Mouse (Mus musculus) skeletal muscle tissue, adult 2 months (tissue): Measurements from ENCODE around the gene Daam1.

ENCODE experiments used
- DNase-seq: peaks from one replicate; pipeline ENCODE4 v3.0.0-alpha.2; 2012; ENCODE audit warnings: low read depth, low spot score

Gene Daam1

GRCm38 (mm10) chr12:71997364-71997763 lies 166.5 kb downstream of the Daam1 start:
- DNase-seq = peak; percentile 64

- peak; percentile 35 for DNase-seq
Measured at GRCm38 (mm10) chr12:71998653-71999052, 167.8 kb downstream of the Daam1 start.

DNA sequence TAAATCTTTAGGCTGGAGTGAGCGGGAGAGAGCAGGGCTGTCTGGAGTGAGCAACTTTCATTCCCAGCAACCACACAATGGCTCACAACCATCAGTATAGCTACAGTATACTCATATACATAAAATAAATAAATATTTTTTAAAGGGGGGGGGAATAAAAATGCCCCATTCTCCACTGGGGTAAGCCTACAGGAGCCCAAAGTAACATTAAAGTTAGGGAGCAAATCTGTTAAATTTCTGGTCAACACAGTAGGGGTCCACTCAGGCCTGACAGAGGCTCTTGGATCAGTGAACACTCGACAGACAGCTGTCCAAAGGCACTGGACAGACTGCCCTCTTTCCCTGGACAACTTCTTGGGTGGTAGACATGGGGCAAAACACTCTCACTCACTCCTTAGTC lies 168.8 kb downstream of the Daam1 start:
- no peak for DNase-seq

DNA sequence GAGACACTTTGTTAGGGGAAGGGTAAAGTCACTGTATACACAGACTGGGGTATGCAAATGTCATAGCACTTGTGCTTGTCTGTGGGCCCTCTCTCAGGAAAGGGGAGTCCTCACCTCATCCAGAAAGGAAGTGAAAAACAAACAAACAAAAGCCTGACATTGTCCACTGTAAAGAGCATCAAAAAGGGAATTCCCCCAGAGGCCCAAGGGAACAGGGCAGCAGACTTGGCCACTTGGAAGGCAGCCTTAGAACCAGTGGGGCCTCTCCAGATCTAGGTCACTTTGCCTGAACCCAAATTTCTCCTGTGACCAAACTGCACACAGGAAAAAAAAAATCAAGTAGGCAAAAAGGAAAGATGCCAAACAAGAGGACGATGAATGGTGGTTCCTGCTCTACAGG lies 170.9 kb downstream of the Daam1 start:
- DNase-seq = no peak

DNA sequence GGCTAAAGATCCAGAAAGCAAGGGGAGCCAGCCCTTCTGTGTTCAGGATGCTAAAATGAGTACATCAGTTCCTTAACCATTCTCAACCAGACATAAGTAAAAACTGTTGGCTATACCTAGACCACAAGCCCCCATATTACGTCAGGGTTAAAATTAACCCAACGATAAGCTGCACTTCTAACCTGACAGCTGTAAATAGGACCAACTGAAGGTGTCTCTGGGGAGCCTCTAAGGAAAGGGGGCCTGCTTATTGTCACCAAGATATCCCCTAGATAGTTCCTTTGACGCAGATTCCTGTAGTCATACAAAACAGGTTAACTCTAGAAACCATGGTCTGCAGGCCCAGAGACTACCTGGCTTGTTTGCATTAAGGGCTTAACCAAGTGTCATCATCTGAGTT lies 174.4 kb downstream of the Daam1 start:
- DNase-seq = no peak

- no peak for DNase-seq
Measured at GRCm38 (mm10) chr12:72007656-72008055, 176.8 kb downstream of the Daam1 start.

DNA sequence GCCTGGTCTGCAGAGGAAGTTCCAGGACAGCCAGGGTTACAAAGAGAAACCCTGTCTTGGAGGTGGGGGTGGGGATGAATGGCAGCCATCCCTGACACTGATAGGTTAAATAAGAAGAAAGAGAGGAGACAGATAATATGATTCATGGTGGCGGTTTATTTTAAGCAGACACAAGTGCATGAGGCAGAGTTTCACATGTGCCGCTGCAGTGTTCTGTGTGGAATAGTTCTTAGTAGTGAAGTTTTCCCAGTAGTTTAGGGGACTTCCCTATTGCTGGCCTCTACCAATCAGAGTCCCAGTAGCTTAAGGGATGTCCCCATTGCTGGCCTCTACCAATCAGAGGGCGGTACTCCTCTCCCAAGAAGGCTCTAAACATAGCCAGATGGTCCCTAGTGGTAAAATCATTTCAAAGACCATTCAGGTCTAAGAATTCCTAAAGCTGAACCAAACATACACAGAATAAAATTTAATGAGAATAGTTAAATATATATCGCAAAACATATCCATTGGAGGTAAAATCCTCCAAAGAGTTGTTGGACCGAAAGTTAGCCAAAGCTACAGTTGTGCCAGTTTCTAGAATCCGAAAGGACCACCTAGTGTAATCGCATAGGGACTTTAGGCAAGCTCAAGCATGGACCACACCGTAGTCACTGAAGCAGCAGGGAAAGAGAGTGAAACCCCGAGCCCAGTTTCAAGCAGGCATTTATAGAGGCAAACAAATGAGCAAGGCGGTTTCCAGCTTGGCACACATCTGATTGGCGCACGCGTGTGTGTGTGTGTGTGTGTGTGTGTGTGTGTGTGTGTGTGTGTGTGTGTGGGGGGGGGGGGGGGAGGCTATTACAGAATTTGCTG lies 178.4 kb downstream of the Daam1 start:
- no peak for DNase-seq

- no peak for DNase-seq
Measured at GRCm38 (mm10) chr12:72011404-72011803, 180.5 kb downstream of the Daam1 start.

GRCm38 (mm10) chr12:72012126-72012525 lies 181.2 kb downstream of the Daam1 start:
- no peak for DNase-seq

- peak; percentile 27 for DNase-seq
Measured at GRCm38 (mm10) chr12:72013711-72014354, 183.0 kb downstream of the Daam1 start.

DNA sequence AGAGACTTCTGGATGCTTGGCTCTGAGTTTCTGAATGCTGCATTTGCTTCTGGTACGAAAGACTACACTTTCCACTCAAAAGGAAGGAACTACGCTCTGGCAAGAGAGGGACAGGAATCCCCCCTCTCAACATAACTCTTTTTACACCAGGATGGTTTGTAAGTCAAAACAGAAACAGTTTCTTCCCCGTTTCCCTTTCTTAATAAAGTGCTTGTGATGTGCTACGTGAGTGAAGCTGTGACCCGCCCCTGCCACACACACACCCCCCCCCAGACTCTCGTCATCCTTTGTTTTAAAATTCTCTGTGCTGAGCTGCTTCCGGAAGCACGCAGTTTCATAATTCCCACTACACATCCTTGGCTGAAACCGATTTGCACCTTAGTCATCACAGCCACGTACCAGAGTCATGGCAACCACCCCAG lies 183.5 kb downstream of the Daam1 start:
- DNase-seq = peak; percentile 25

DNA sequence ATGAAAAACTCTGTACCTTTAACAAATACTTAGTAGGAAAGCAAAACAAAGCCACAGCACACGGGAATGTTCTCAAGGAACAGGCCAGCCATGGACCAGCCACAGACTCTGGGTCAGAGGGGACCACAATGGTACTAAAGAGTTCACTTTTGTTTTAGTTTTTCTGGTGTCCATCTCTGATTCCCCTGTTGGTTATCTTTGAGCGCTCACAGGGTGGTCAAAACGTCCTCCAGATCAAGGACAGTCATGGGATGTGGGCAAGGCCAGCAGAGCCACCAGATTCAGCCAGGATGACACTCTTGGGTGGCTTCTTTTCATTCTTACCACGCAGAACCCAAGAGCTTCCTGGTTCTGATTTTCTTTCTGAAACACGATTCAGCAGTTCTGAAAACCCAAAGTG lies 184.4 kb downstream of the Daam1 start:
- DNase-seq = no peak

GRCm38 (mm10) chr12:72020285-72020684 lies 189.4 kb downstream of the Daam1 start:
- DNase-seq = no peak

DNA sequence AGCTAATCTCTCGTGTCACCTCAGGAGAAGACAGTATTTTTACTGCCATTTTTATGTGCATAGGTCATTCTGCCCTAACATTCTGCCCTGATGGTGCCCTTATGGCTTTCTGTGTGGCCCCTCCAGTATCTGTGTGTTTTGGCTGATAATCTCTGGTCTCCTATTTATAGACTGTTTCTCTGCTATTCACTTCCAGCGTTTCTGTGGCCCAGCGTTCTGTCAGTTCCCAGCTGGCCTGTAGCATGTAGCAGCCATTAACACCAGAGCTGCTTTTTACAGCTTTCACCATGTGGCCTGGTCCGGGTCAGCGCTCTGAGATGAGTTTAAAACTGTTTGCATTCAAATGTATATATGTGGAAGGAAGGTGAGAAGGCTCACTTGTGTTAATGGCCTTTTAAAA lies 190.7 kb downstream of the Daam1 start:
- DNase-seq = no peak

DNA sequence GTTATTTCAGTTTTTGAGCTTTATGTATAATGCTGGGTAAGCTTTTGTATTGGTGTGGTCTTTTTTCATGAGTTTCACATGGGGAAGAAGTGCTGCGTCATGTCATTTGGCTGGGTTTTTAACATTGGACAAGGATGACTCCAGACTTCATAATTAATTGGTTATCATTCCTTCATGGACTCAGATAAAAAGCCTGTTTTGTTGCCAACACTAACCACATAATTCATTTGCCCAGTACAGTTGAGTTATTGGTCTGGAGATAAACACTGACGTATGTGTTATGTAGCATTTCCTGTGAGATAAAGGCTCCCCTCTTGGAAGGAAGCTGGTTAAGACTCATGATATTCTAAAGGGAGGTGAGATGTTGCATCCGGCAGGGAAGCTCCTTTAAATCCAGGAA lies 191.9 kb downstream of the Daam1 start:
- DNase-seq = no peak

- no peak for DNase-seq
Measured at GRCm38 (mm10) chr12:72023572-72023971, 192.7 kb downstream of the Daam1 start.

DNA sequence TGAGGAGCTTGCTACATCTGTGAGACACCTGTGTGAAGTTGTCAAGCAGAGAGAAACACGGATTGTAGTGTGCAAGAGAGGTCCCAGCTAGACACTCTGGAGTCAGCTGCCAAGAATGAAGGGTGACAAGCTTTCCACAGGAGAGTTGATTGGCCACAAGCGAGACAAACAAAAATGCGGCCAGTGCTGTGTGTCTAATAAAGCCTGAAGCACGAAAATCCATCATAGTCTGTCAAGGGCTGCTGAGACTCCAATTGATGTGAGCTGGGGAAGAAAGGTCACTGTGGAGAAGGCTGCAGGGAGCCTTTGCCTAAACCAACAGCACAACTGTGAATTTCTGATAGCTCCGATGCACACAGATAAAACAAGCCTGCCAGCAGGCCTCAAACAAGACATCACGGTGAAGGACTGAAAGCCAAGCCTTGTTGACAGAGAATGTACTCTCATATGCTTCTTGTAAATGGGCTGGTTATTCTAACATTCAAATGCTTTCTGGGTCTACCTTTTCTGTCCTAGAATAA lies 194.5 kb downstream of the Daam1 start:
- DNase-seq = no peak

- DNase-seq = no peak
Measured at GRCm38 (mm10) chr12:72031171-72031570, 200.3 kb downstream of the Daam1 start.

DNA sequence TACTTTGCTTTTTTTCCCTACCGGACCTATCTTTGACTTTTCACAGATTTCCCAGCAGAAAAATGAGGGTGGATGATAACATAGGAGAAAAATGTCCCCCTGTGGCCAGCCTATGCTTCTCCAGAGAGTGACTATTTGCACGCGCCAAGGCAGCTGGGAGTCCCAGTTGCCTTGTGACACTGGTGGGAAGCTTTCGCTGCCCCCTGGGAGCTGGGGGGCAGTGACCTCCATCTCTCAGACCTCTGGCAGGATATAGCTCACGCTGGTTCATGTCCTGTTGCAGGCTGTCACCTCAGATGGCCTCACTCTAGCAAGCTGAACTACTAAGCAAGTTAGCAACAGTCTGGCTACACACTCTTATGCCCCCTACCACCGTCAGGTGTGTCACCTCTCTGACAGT lies 200.9 kb downstream of the Daam1 start:
- peak; percentile 54 for DNase-seq

DNA sequence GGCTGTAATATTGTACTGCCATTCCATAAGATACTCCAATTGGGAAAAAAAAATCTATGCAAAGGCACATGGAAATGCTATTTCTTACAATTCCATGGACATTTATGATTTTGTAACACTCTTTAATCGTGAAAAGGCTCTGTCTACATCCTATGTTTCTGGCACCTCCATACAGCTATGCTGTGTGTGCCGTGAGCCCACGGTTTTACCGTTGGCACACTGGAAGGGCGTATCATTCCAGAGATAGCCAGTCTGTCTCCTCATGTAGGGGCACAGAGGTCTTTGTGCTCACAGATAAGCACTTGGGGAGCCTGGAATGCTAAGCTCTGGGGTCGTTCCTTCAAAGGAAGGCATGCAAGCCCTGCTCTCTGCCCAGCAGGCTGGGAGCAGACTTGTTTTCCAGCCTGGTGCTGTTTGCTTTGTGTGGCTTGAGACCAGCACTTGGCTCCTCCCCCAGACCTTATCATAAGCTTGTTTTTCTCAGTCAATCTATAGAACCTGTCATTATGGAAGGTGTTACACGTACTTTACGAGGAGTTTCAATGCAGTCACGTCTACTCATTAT lies 205.3 kb downstream of the Daam1 start:
- no peak for DNase-seq

GRCm38 (mm10) chr12:72037049-72037448 lies 206.2 kb downstream of the Daam1 start:
- DNase-seq = no peak

- no peak for DNase-seq
Measured at GRCm38 (mm10) chr12:72038866-72039265, 208.0 kb downstream of the Daam1 start.

DNA sequence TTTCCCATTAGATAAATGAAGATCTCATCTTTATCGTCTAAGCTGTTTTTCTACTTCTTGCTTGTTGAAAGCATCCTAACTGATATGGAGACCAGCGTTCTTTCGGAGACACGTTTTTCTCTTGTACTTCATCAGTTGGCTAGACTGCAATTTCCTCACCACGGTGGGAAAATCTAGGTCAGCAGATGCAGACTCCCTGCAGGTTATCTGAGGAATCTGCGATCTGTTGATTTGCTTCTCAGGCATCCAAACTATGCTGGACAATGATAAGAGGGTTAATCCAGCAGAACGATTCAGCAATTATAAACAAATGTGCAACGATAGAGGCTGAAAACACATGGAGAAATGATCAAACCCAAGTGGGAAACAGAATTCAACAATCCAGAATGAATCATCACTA lies 208.6 kb downstream of the Daam1 start:
- DNase-seq = no peak
